Mouse (Mus musculus) brain, embryonic 18.5 days (tissue): Measurements from ENCODE around the gene Ajuba.
A peak's percentile ranks its signal among the peaks of the same experiment; 100 is the strongest.

Source experiments
- DNase-seq: peaks from one replicate; pipeline ENCODE4 v3.0.0-alpha.2; 2012; ENCODE audit warnings: low read depth, low spot score

Ajuba gene

DNA sequence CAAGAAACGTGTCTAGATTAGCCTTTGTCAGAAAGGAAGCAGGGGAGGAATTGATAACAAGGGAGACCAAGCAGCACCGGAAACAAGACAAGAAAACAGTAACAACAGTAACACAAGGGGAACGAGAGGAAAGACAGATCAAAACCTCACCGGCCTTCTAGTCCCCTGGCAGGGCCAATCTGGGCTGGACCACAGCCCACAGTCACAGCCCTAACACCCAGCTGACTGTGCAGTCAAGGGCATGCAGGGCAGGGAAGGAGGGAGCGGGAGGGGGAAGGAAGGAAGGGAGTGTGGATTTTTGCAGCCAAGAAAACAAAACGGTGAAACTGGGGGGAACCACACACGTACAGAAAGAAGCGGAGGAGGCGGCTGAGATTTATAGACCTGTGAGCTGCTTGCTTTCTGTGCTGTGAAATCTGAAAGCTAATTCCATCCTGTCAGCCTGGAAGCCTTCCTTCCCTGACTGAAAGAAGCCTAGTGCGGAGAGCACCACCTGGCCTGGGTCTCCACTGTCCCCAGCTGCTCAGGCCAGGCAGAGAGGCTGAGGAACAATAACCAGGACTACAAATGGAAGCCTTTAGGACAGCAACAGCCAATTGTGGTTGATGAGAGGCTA, 15.1 kb upstream of the Ajuba start:
- no peak for DNase-seq

- no peak for DNase-seq
These were observed 13.7 kb upstream of the Ajuba start for GRCm38 (mm10) chr14:54591056-54591455.

DNA sequence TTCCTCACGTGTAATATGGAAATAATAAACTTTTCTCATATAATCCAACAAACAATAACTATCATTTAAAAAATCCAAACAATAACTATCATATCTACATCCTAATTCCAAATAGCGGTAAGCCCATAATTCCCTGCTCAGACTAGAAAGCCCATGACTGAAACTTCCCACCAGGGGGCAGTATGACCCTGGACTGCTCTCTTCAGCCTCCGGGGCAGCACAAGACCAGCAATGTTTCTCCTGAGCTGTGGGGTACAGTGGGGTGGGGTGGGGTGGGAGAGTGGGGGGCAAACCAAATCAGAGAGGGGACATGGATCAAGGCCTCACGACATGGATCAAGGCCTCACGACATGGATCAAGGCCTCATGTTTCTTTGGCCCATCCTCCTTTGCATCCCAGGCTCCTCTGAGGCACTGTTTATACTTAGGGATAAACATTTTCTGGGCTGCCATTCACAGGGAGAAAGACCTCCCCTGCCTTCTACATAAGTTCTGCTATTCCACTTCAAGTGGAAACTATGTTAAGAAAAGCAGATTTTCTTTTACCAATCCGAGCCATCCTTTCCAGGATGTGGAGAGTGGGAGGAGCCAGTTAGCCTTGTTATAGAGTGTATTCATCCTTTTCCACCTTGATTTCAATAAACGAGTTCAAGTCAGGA, 6.5 kb upstream of the Ajuba start:
- DNase-seq, result no peak

- no peak for DNase-seq
These were observed 5.2 kb upstream of the Ajuba start for GRCm38 (mm10) chr14:54582536-54582935.

DNA sequence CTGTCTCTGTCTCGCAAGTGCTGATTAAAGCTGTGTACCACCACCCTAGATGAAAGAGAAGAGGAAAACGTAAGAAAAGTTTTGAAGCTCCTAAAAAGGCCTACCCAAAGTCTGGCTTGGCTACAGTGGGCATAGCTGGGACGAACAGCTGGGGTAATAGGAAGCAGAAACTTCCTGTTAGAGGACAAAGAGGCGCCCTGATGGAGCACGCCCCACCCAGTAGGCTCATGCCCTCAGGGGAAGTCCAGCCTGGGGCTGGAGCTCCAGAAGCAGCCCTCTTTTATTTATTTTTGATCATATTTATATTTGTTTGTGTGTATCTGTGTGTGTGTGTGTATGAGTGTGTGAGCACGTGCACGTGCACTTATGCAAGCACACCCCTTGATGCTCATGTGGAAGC, 2.3 kb upstream of the Ajuba start:
- DNase-seq, result no peak

DNA sequence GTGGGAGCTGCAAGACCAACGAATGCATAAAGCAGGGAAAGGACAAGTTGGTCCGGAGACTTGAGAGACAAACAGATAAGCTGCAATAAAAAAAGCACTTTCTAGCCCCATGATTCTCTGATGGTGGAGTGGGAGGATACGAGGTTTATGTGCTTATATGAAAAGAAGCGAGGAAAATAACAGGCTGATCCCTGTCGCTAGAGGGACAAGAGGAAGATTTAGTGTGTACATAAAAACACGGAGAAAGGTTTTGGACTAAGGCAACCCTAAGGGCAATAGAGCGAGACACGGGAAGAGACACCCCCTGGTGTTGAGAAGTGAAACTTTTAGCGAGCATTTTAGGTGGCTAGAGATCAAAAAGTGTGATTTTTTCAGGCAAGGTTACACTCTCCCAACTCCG, 705 bp upstream of the Ajuba start:
- DNase-seq, result no peak

- no peak for DNase-seq
These were observed 893 bp downstream of the Ajuba start for GRCm38 (mm10) chr14:54576241-54577088.

GRCm38 (mm10) chr14:54575631-54576030, 1.7 kb downstream of the Ajuba start:
- DNase-seq, result no peak

DNA sequence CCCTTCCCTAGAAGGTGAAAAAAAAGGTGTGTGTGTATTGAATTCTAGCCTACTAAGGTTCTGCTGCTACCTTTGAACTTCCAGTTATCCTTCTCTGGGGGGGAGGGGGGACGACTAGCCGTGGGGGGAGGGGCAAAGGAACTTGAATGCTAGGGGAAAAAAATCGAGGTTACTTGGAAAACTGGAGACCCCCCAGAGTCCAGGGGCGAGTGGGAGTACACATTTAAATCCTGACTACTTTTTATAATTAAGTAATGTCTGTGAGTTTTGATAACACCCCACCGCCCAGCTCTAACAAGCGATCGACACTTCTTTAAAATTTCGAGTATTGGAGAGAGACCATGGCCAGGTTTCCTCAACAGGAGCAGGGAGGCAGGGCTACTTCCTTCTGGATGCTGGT, 2.3 kb downstream of the Ajuba start:
- no peak for DNase-seq

- DNase-seq, result no peak
These were observed 3.1 kb downstream of the Ajuba start for GRCm38 (mm10) chr14:54574253-54574652.

DNA sequence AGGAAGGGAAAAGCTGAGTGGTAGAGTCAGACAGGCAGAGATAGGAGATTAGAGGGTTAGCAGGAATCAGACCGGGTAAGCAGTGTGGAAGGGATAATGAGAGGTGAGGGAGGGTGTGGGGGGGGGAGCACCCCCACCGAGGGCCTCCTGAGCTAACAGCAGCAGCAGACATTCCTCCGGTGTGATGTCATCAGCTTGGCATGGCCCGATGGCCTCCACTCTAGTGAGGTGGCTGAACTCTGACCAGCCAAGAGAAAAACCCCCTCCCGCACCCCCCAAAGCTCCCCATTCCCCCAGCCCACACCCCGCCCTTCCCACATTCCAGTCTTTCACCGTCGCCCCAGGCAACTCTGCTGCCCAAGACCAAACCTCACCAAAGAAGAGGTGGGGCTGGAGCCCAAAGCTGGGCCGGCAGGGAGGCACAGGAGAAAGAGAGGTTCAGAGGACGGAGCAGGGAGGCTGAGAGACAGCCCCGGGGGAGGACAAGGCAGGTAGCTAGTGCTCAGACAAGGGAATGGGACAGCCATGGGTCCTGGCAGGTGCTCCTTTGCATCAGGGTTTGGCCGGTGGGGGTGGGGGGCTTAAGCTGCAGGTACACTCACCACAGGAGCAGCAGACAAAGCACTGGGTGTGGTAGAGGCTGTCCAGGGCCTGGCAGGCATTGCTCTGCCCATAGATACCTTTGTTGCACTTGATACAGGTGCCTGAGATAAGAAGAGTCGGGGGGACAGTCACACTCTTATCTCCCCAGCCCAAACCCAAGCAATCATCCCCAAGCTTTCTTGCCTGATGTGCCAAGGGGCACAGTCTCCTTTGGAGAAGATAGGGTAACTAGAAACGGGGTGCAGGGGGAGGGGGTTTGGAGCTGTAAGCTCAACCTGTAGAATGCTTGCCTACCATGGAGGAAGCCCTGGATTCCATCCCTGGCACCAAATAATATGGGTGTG, 4.3 kb downstream of the Ajuba start:
- no peak for DNase-seq

- no peak for DNase-seq
These were observed 5.2 kb downstream of the Ajuba start for GRCm38 (mm10) chr14:54572122-54572521.

- DNase-seq, result no peak
These were observed 7.6 kb downstream of the Ajuba start for GRCm38 (mm10) chr14:54569451-54570392.

GRCm38 (mm10) chr14:54568694-54569414, 8.5 kb downstream of the Ajuba start:
- no peak for DNase-seq

- no peak for DNase-seq
These were observed 16.7 kb downstream of the Ajuba start for GRCm38 (mm10) chr14:54560527-54561242.

- DNase-seq, result no peak
These were observed 20.0 kb downstream of the Ajuba start for GRCm38 (mm10) chr14:54557330-54557729.

DNA sequence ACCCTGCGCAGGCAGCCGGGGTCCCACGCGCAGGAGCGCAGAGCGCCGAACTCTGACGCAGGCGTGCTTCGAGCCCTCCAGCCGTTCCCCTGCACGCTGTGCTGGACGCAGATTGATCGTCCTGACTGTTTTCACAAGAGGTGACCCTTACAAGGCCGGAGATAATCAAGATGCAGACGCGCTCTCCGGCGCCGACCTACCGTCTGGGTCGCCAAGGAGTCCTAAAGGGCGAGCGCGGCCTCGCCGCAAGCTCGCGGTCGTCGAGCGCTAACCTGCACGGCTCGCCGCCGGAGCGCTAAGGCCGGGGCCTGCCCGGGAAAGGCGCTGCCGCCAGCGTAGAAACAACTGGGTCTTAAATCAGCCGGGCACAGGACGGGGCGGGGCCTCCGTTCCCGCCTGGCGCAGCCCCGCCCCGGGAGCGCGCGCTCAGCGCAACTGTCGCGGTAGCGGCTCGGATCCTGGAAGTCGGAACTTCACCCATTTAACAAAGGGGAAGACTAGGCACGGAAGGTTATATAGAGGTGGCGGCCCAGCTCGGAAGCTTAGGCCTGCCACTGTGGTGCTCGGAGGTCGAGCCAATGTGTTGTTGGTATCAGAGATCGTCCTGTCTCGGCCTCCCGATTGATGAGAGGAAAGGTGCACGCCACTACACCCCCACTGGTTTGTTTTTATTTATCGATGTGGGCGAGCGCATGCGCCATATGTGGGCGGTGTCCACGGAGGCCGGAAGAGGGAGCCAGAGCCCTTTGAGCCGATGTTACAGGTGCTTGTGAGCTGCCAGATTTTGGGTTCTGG, 23.2 kb downstream of the Ajuba start, which contains the start of gene Haus4:
TSS of gene Haus4 (minus strand) at position 642 of the 795 bp plus-strand sequence.
- DNase-seq, result peak; percentile 46

DNA sequence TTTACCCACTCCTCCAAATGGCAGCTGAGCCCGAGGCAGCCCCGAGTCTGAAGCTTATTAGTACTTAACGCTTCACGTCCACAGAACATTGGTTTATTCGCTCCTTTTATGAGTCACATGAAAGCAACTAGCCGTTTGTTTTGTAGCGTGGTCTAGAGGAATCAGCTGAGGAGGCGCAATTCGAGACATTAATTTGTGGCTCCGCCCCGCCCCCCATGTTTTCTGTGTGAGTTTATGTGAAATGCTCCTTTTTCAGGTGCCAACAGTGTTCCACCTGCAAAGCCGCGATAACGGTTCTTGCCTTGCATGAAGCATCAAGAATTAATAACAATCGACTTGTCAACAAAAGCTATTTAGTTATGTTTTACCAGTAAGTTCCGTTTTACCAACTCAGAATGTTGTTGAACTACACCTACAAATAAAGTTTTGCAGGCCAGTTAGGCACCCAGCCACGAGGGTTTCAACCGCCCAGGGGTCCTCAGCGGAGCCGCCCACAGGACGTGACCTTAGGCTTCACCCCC, 23.8 kb downstream of the Ajuba start:
- DNase-seq, result no peak
